Mouse (Mus musculus) CD8-positive naive resting alpha-beta T cell, adult 57 days (primary cell): ENCODE data around the gene Erp44. TPM values are rescaled to one million over a fixed set of nuclear protein-coding genes. Genes with fewer than 3 reads are reported as not detected.

Experiments used
- total RNA-seq: library from RNA; stranded (reverse); gene quantifications from one replicate; pipeline ENCODE4 v1.2.4, GENCODE M21; 2023

The Erp44 gene
- total RNA-seq = 43.1 TPM

DNA sequence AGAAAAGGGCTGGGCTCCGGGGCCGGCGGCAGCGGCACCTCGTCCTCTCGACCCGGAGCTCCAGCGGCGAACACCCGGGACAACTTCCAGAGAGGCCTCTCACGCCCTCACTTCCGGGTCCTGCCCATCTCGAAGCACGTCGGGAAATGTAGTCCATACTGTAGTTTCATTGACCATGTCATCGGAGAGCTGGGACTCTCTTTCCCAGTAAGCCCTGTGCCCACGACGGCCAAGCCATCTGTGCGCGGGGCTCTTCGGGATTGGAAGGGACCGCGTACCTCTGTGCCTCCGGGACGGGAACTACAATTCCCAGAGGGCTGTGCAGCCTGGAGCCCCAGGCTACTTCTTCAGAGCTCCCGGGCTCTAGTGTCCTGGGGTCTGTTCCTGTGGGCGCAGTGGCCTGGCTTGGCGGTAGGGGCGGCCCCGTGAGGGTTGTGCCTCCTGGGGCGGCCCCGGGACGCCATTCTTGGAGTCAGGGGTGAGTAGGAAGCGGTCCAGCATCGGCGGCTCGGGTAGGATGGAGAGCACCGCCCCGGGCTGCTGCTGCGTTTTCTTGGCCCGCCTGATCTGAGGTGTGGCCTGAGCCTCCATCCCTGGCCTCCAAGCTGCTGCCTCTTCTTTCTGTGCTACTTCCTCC lies at the start of gene Erp44, which contains the start of gene Invs:
Erp44 (minus strand) TSS at position 61 of the 637 bp plus-strand sequence.
Invs (plus strand) TSS at position 263 of the 637 bp plus-strand sequence.

Other genes starting within 250 kb of the Erp44 start
- gene Nr4a3, start 234.4 kb downstream of the Erp44 start, total RNA-seq = 80.0 TPM
- 21.5 TPM for gene Stx17, start 154.6 kb downstream of the Erp44 start, total RNA-seq
- 10.1 TPM for gene Invs, start 202 bp upstream of the Erp44 start, total RNA-seq
- 70.8 TPM for gene Tex10, start 193.9 kb upstream of the Erp44 start, total RNA-seq